Mouse (Mus musculus) testis, adult 2 months (tissue): ENCODE results near the gene Acap1. TPM values are rescaled to one million over a fixed set of nuclear protein-coding genes. Genes with fewer than 3 reads are reported as not detected.
A peak's percentile ranks its signal among the peaks of the same experiment; 100 is the strongest.

Experiments used
- H3K27ac ChIP-seq: fragments of 200-500 bp; 2 replicates; pipeline ENCODE4 v1.5.1; 2012; ENCODE audit warnings: low read depth, low read length; ENCODE audit not compliant: control insufficient read depth, insufficient read depth
- H3K27me3 ChIP-seq: fragments of 200-500 bp; 2 replicates; pipeline ENCODE4 v1.6.1; 2012; ENCODE audit warnings: mild to moderate bottlenecking, low read length, moderate library complexity; ENCODE audit not compliant: control insufficient read depth, insufficient read depth
- H3K36me3 ChIP-seq: fragments of 200-500 bp; 2 replicates; pipeline ENCODE4 v1.6.1; 2012; ENCODE audit warnings: mild to moderate bottlenecking, low read length; ENCODE audit not compliant: control insufficient read depth, insufficient read depth
- H3K4me1 ChIP-seq: fragments of 200-500 bp; 2 replicates; pipeline ENCODE4 v1.6.1; 2012; ENCODE audit warnings: low read length; ENCODE audit not compliant: control insufficient read depth, insufficient read depth
- H3K4me3 ChIP-seq: fragments of 200-500 bp; 2 replicates; pipeline ENCODE4 v1.5.1; 2012; ENCODE audit warnings: low read depth, mild to moderate bottlenecking, low read length, moderate library complexity, mixed read lengths; ENCODE audit not compliant: control insufficient read depth
- CTCF ChIP-seq: fragments of 200-500 bp; IDR thresholded peaks from 2 replicates; pipeline ENCODE4 v1.5.1; 2012; ENCODE audit warnings: low read depth, mild to moderate bottlenecking, inconsistent platforms, low read length, moderate library complexity; ENCODE audit not compliant: control insufficient read depth, insufficient read depth, insufficient replicate concordance
- POLR2A ChIP-seq: fragments of 200-500 bp; IDR thresholded peaks from 2 replicates; pipeline ENCODE4 v1.6.1; 2012; ENCODE audit warnings: low read depth, mild to moderate bottlenecking, inconsistent platforms, low read length, moderate library complexity; ENCODE audit not compliant: control insufficient read depth
- polyA plus RNA-seq: library from polyadenylated mRNA; depleted of rRNA; stranded (reverse); fragments of >200 nt; gene quantifications from 2 replicates; pipeline ENCODE4 v1.2.3, GENCODE M21; 2012

Acap1 gene
- polyA plus RNA-seq, 1 experiment = 4.9 TPM

DNA sequence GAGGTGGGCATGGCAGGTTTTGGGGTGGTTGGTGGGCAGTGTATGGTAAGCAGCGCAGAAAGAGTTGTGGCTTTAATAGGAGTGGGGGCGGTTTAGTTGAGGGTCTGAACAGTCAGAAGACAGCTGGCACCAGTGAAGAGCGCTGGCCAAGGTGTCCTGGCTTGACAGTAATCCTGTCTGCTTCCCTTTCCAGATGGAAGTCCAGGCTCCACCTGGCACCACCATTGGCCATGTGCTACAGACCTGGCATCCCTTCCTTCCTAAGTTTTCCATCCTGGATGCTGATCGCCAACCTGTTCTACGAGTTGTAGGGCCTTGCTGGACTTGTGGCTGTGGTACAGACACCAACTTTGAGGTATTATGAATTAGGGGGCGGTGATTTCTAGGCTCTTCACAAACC is 47.3 kb downstream of the Acap1 start:
- no peaks in the 10 kb centered on the region for H3K27me3 ChIP-seq
- TF ChIP-seq POLR2A (no peak), CTCF (no peak)
- no peaks in the 10 kb centered on the region for H3K36me3 ChIP-seq
- H3K4me1 ChIP-seq = peaks cover 6% of the 10 kb centered on the region
- H3K4me3 ChIP-seq = no peak overlapping the region
- H3K27ac ChIP-seq = no peak overlapping the region

DNA sequence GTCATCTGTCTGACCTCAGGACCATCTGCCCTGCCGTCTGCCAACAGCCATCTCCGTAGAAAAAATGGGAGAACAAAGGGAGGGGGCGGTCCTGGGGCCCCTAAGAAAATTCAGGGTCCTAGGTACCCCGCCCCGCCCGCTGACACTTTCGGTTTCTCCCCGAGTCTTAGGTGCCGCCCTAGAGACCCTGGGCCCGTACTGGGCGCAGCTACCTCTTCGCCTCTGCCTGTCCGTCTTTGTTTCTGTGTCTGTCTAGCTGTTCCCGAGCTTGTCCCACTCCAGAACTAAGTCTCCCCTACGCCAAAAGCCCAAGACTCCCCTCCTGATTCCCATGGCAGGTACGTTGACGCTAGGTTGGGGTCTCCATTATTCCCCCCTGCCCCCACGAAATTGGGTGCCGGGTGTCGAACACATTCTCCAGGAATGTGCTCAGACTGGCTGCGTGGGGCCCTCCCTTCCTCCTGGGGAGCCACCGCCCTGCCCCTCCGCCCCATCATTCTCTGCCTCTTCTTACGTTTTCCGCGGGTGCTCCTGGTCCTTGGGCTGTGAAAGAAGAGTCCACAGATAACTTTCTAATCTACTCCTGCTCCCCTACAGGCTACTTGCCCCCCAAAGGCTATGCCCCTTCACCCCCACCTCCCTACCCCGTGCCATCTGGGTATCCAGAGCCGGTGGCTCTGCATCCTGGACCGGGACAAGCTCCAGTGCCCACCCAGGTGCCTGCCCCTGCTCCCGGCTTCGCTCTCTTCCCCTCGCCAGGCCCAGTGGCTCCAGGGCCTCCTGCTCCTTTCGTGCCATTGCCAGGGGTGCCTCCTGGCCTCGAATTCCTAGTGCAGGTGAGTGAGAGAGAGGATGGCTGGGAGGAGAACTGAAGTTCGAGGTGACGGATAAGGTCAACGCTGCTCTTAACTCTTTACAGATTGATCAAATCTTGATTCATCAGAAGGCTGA is 48.3 kb downstream of the Acap1 start:
- H3K36me3 ChIP-seq = no peaks in the 10 kb centered on the region
- peak overlapping the region; percentile 86 for H3K4me3 ChIP-seq
- TF ChIP-seq CTCF = no peak
- no peak for TF ChIP-seq POLR2A
- no peak overlapping the region for H3K27ac ChIP-seq
- no peaks in the 10 kb centered on the region for H3K27me3 ChIP-seq
- peaks cover 6% of the 10 kb centered on the region for H3K4me1 ChIP-seq

DNA sequence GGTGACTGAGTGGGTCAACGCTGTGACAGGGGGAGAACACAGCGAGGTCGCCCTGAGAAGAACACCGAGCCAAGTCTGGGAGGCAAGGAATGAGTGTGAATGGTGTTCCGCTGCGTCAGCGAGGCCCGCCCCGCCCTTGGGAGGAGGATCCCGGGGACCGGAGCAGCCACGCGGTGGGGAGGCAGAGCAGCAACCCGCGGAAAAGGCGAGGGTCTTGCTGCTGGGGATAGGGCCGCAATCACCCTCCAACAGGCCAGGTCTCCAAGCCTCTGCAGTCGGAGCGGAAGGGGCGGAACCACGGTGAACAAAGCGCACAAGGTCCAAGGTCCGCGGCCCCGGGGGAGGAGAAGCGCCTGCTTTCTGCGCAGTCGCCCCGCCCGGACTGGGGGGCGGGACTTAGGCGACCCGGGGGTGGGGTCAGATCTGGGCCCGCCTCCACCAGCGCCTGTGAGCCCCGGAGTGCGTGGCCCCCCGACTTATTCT is 49.1 kb downstream of the Acap1 start, which contains the start of gene Plscr3:
TSS of gene Plscr3 (plus strand) at position 179 of the 483 bp plus-strand sequence.
- peak within 1 kb of the TSS; percentile 83 for H3K27ac ChIP-seq
- H3K27me3 ChIP-seq = no peaks in the 10 kb centered on the region
- peaks cover 6% of the 10 kb centered on the region for H3K4me1 ChIP-seq
- TF ChIP-seq CTCF (no peak), POLR2A (peak; percentile 36; the same call in 1 of the 2 replicates)
- H3K36me3 ChIP-seq = no peaks in the 10 kb centered on the region
- H3K4me3 ChIP-seq = peak within 1 kb of the TSS; percentile 86

DNA sequence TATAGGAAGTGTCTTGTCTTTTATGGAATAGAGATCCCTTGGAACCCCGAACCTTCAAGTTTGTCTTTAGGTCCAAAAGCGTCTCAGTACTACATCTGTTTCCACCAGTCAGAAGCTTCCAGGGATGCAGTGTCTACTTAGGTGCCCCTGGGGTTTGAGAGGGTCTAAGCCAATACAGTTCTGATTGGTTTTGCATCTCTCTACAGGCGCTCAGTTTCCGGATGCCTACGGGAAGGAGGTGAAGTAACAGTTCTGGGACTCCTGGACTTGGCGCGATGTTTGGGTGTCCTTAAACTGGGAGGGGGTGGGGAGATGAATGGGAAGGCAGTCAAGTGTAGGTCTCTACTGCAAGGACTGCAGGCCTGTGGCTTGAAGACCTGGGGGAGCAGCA is 56.6 kb downstream of the Acap1 start:
- H3K36me3 ChIP-seq = no peaks in the 10 kb centered on the region
- H3K4me1 ChIP-seq = peaks cover 36% of the 10 kb centered on the region
- TF ChIP-seq CTCF (no peak), POLR2A (no peak)

DNA sequence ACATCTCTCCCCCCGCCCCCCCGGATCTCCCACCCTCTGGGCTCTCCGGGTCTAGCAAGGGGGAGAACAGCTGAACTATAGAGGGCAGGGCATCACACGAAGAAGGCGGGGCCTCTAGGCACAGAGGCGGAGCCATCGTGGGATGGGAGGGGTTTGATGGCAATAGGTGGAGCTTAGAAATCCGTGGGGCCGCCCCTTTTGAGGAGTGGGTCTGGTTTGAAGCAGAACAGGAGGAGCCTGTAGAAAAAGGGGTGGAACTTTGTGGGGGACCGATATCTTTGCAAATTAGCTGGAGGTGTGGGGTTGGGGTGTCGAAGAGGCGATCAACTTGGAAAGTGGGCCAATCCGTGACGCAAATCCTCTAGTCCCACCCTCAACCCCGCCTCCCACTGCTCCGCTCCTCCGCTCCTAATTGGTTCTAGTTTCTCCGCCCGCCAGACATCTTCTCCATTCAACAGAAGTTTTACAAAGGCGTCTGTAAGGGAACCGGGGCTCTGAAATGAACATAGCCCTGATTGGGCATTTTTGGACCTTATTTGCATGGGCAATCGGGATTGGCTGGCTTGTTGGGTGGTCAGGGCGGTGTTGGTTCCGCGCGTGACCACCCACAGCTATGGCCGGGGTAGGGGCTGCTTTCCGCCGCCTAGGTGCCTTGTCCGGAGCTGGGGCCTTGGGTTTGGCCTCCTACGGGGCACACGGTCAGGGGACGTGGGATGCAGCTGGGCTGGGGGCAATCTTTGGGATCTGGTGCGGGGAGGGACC is 57.2 kb downstream of the Acap1 start, which contains the start of gene Tmem256:
TSS of gene Tmem256 (plus strand) at position 563 of the 762 bp plus-strand sequence.
- no peaks in the 10 kb centered on the region for H3K36me3 ChIP-seq
- peak within 1 kb of the TSS; percentile 65 for H3K27ac ChIP-seq
- H3K4me1 ChIP-seq = peaks cover 39% of the 10 kb centered on the region
- TF ChIP-seq POLR2A (no peak; the same call in 1 of the 2 replicates), CTCF (no peak)
- peak within 1 kb of the TSS; percentile 63 for H3K4me3 ChIP-seq
- H3K27me3 ChIP-seq = no peaks in the 10 kb centered on the region

More for the DNA sequence above, 56.6 kb downstream of the Acap1 start:
- Histone ChIP-seq H3K4me3 (peak overlapping the region; percentile 63), H3K27ac (0 out of 2 replicates have a peak overlapping the region, but pooled peaks have one; percentile 0), H3K27me3 (no peaks in the 10 kb centered on the region)

DNA sequence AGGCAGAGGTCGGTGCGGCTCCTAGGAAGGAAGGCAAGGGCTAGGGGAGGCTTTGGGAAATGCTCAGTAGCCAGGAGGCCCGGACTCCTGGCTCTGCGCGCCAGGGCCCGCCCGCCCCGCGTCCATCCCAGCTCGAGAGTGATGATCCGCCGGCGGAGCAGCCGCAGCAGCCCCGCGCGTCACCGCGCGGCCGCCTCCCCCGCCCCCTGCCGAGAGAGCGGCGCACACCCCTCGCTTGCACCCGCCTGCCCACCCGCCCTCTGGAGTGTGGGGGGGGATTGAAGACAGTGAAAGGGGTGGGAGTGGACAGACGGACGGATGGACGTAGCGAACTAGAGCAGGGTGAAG is 57.8 kb downstream of the Acap1 start, which contains the start of gene Nlgn2:
TSS of gene Nlgn2 (minus strand) at position 181 of the 348 bp plus-strand sequence.
- H3K4me1 ChIP-seq = peaks cover 39% of the 10 kb centered on the region
- peak within 1 kb of the TSS; percentile 65 for H3K27ac ChIP-seq
- TF ChIP-seq CTCF (no peak), POLR2A (peak; percentile 10; the same call in 1 of the 2 replicates)
- no peaks in the 10 kb centered on the region for H3K27me3 ChIP-seq
- no peaks in the 10 kb centered on the region for H3K36me3 ChIP-seq
- peak within 1 kb of the TSS; percentile 63 for H3K4me3 ChIP-seq
